Mouse (Mus musculus) layer of hippocampus, adult 2 months (tissue): ENCODE measurements around the gene Tpbg. TPM values are rescaled to one million over a fixed set of nuclear protein-coding genes. Genes with fewer than 3 reads are reported as not detected.
"Not testable (repeated sequence)": the region's sequence is repeated elsewhere in the genome, so short reads cannot be mapped to it uniquely, and the experiment has no call there.

Experiments
- DNase-seq, 2 experiments: peaks; one replicate each; pipeline ENCODE4 v3.0.0; 2022; ENCODE audit warnings: low spot score in 2 of 2
- H3K27ac ChIP-seq: fragments of 200-600 bp; 2 replicates; pipeline ENCODE4 v1.8.1; 2022
- H3K4me3 ChIP-seq: fragments of 200-600 bp; 2 replicates; pipeline ENCODE4 v1.8.1; 2022; ENCODE audit warnings: mild to moderate bottlenecking
- CTCF ChIP-seq: fragments of 200-600 bp; conservative IDR thresholded peaks from 2 replicates; pipeline ENCODE4 v1.8.1; 2022; ENCODE audit warnings: antibody characterized with exemption, mild to moderate bottlenecking, moderate library complexity
- long read RNA-seq, 2 experiments: library from polyadenylated mRNA; stranded (forward); transcript quantifications; one replicate each; pipeline ENCODE4 v2.0.0; 2021; ENCODE audit warnings: borderline mapping rate in 2 of 2
- total RNA-seq, 2 experiments: library from RNA; stranded (reverse); gene quantifications; 2 replicates each; pipeline ENCODE4 v1.2.3; 2021

Gene Tpbg
- total RNA-seq = 1 to 10 TPM; 6.9 to 9.2 TPM
- long read RNA-seq, experiment 1, transcript Tpbg-202 (2 exons, 3,481 nt) = major isoform, 5 of 12 reads
- long read RNA-seq, experiment 1, partial matches to known transcripts = 0 of 12 reads
- long read RNA-seq, experiment 1, other reads (novel, unspliced or antisense) = 6 of 12 reads
- long read RNA-seq, experiment 2, transcript Tpbg-202 (2 exons, 3,481 nt) = major isoform, 11 of 20 reads
- long read RNA-seq, experiment 2, partial matches to known transcripts = 0 of 20 reads
- long read RNA-seq, experiment 2, other reads (novel, unspliced or antisense) = 6 of 20 reads

- Histone ChIP-seq H3K4me3 (peak within 1 kb of the TSS; percentile 71), H3K27ac (peak within 1 kb of the TSS; percentile 61)
- no peak for TF ChIP-seq CTCF
- DNase-seq = no peak
Observed at GRCm38 (mm10) chr9:85842351-85843011, at the start of gene Tpbg. Gene Tpbg, plus strand, starts transcription at chr9:85842380.

DNA sequence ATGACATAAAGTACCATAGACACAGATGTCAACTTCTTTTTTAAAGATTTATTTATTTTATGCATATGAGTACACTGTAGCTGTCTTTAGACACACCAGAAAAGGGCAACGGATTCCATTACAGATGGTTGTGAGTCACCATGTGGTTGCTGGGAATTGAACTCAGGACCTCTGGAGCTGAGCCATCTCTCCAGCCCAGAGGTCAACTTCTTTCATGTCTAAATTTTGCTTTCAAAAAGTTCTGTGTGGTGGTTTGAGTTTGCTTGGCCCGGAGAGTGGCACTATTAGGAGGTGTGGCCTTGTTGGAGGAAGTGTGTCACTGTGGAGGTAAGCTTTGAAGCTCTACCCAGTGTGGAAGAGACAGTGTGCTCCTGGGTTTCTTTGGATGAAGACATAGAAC lies 40.2 kb upstream of the Tpbg start:
- not testable (repeated sequence) for DNase-seq, H3K27ac ChIP-seq, H3K4me3 ChIP-seq

- DNase-seq = no peak
- Histone ChIP-seq H3K27ac (no peak overlapping the region), H3K4me3 (no peak overlapping the region)
- TF ChIP-seq CTCF = no peak
Observed at GRCm38 (mm10) chr9:85802563-85802962, 39.6 kb upstream of the Tpbg start.

DNA sequence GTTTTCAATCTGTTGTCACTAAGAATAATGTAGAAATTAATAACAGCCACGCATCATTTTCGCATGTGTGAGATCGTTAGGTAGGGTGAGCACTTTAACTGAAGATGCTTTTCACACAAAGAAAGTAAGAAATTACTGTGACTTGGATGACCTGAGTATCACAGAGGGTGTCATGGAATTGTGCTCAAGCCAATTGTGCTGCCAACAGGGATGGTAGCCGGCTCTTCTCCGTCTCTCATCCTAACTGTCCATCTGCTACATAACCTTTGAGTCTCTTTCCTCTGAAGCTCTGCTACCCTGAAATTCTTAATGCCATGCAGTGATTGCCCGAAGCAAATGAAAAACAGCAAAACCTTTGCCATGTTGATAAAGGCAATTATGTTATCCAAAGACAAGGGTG lies 35.8 kb upstream of the Tpbg start:
- DNase-seq = no peak
- Histone ChIP-seq H3K27ac (no peak overlapping the region), H3K4me3 (no peak overlapping the region)
- TF ChIP-seq CTCF = no peak

DNA sequence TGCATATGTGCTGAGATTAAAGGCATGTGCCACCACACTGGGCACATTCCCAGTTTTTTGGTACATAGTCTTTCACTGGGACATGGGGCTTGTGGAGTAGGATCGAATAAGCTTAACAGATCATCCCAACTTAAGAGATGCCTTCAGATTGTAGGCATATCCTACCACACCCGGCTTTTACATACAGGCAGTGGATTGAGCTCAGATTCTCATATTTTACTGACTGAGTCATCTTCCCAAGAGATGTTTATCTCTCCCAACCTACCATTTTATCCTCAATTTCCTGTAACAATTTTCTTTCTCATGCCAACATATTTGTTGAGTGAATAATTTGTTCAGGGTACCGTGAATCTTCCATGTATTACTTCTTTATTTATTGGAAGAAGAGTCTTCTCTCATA lies 32.9 kb upstream of the Tpbg start:
- TF ChIP-seq CTCF = no peak

DNA sequence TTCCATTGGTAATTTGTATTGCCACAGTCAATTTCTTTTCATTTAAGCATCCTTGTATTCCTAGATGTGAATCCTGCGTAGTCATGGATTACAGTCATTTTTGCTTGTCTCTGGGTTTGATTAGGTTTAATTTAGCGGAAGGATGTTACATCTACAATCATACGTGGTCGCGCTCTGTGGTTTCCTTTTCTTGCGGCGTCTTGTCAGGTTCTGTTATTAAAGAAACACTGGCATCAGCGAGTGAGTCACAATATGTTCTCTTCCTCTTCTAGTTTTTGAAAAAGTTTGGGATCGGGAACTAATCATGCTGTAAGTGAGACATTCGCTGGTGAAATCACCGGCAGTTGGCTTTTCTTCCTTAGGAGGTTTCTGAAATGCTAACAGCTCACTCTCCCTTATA lies 21.4 kb upstream of the Tpbg start:
- H3K4me3 ChIP-seq = no peak overlapping the region
- no peak for DNase-seq
- no peak for TF ChIP-seq CTCF
- H3K27ac ChIP-seq = no peak overlapping the region

More for the DNA sequence above, 32.9 kb upstream of the Tpbg start:
- DNase-seq = no peak
- Histone ChIP-seq H3K27ac (no peak overlapping the region), H3K4me3 (no peak overlapping the region)

GRCm38 (mm10) chr9:85835521-85836425 lies 6.4 kb upstream of the Tpbg start:
- H3K27ac ChIP-seq = no peak overlapping the region
- TF ChIP-seq CTCF = peak; percentile 64
- no peak overlapping the region for H3K4me3 ChIP-seq
- DNase-seq = no peak

GRCm38 (mm10) chr9:85839626-85840025 lies 2.6 kb upstream of the Tpbg start:
- Histone ChIP-seq H3K4me3 (no peak overlapping the region), H3K27ac (no peak overlapping the region)
- no peak for TF ChIP-seq CTCF
- DNase-seq = no peak

DNA sequence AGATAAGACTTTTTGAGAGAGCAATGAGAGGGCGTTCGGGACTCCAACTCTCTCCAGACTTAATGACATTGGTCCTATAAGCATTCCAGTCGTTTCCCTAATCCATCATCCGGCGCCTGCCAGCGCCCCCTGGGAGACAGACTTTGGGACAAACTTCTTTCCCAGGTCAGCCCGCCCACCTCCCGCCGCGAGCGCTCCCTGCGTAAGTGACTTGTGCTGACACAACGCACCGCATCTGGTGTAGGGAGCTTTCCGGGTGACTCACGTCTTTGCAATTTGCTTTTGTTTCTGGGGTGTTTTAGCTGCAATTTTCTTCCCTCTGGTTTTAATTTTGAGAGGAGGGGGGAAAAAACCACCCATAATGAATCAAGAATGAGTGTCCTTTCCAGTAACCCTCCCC lies 289 bp upstream of the Tpbg start:
- peak overlapping the region; percentile 71 for H3K4me3 ChIP-seq
- peak; percentile 49 for TF ChIP-seq CTCF
- peak in 1 of 2 experiments; percentile 18 for DNase-seq
- H3K27ac ChIP-seq = no peak overlapping the region

DNA sequence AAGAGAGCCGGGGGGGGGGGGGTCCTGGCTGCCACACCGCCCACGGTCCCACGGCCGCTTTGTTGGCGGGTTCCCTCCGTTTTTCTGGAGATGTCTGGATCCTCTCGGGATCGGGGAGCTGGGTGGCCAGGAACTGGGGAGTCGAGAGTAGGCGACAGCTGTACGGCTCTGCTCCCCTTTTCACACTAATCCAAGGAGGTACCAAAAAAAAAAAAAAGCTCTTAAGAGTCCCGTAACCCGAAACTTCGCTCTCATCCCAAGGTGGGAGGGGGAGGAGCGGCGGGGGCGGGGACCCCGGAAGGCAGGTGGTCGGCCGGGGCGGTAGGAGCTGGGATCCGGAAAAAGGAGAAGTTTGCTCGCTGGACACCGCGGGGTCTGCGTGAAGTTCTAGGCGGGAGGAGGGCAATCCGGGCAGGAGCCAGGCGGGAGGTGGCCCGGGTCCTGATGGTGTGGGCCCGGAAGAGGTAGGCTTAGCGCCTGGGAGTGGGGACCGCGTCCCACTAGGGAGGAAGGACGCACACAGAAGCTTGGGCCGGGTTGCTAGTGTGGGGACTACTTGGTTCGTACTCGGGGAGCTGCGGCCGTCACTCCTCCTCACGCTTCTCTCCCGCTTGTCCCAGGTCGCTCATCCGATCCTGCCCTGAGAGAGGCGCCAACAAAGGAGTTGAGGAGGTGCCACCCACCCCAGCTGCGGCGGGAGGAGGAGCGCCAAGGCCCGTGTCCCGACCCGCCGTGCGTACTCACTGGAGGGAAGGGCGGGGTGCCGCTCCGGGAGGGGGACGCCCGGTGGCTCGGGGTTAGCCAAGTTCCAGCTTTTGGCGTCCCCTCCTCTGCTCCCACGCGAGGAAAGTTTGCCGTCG lies 1.1 kb downstream of the Tpbg start:
- no peak for TF ChIP-seq CTCF
- peak overlapping the region; percentile 61; the same call in 1 of the 2 replicates for H3K27ac ChIP-seq
- peak overlapping the region; percentile 71 for H3K4me3 ChIP-seq
- no peak for DNase-seq

DNA sequence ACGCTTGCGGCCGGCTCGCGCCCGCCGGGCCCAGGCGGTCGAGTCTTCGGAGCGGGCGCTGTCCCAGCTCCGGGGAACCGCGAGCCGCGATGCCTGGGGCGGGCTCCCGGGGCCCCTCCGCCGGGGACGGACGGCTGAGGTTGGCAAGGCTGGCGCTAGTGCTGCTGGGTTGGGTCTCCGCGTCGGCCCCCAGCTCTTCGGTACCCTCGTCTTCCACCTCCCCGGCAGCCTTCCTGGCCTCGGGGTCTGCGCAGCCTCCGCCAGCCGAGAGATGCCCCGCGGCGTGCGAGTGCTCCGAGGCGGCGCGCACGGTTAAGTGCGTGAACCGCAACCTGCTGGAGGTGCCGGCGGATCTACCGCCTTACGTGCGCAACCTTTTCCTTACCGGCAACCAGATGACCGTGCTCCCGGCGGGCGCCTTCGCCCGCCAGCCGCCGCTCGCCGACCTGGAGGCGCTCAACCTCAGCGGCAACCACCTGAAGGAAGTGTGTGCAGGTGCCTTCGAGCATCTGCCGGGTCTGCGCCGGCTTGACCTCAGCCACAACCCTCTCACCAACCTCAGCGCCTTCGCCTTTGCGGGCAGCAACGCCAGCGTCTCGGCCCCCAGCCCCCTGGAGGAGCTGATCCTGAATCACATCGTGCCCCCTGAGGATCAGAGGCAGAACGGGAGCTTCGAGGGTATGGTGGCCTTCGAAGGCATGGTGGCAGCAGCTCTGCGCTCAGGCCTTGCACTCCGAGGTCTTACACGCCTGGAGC lies 1.9 kb downstream of the Tpbg start:
- TF ChIP-seq CTCF = no peak
- Histone ChIP-seq H3K4me3 (peak overlapping the region; percentile 71), H3K27ac (no peak overlapping the region)
- DNase-seq = no peak

DNA sequence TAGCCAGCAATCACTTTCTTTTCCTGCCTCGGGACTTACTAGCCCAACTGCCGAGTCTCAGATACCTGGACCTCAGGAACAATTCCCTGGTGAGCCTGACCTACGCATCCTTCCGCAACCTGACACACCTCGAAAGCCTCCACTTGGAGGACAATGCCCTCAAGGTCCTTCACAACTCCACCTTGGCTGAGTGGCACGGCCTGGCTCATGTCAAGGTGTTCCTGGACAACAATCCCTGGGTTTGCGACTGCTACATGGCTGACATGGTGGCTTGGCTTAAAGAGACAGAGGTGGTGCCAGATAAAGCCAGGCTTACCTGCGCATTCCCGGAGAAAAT lies 2.4 kb downstream of the Tpbg start:
- Histone ChIP-seq H3K4me3 (peak overlapping the region; percentile 71; the same call in 1 of the 2 replicates), H3K27ac (no peak overlapping the region)
- TF ChIP-seq CTCF = no peak
- DNase-seq = no peak
